Mouse (Mus musculus) CH12.LX (cell line): ENCODE results near the gene St3gal3.

ENCODE experiments used
- CTCF ChIP-seq, 2 experiments: IDR thresholded peaks in 1 of 2; conservative IDR thresholded peaks in 1 of 2; 2 replicates each; pipeline ENCODE4 v1.5.1; 2011 to 2012; ENCODE audit warnings: low read depth in 2 of 2, low read length in 2 of 2, improper control_type of control experiment in 1 of 2, inconsistent platforms in 1 of 2, mild to moderate bottlenecking in 1 of 2, moderate library complexity in 1 of 2
- KAT2A ChIP-seq: IDR thresholded peaks from 2 replicates; pipeline ENCODE4 v1.6.1; 2012; ENCODE audit warnings: low read length, improper control_type of control experiment, inconsistent platforms; ENCODE audit not compliant: insufficient replicate concordance
- TCF12 ChIP-seq: IDR thresholded peaks from 2 replicates; pipeline ENCODE4 v1.6.1; 2014; ENCODE audit warnings: low read depth, mild to moderate bottlenecking, inconsistent platforms, low read length, improper control_type of control experiment
- USF1 ChIP-seq: IDR thresholded peaks from 2 replicates; pipeline ENCODE4 v1.6.1; 2014; ENCODE audit warnings: low read depth, mild to moderate bottlenecking, inconsistent platforms, low read length, improper control_type of control experiment
- USF2 ChIP-seq: conservative IDR thresholded peaks from 2 replicates; pipeline ENCODE4 v1.6.1; 2011; ENCODE audit warnings: low read depth, low read length, improper control_type of control experiment

- no peak for TF ChIP-seq CTCF (conservative IDR thresholded peaks at IDR 0.05 in 1 of 2, IDR thresholded peaks at IDR 0.05 in 1 of 2; ENCODE audit: low read depth in 2 of 2, low read length in 2 of 2)
- TF ChIP-seq TCF12 = no peak
- TF ChIP-seq KAT2A = no peak
- TF ChIP-seq USF1 = no peak
- no peak for TF ChIP-seq USF2
These were observed 144.1 kb downstream of the St3gal3 start for GRCm38 (mm10) chr4:117990571-117990970.
